Mouse (Mus musculus) heart, postnatal 36 days (tissue): ENCODE measurements at regions not wholly inside any gene's neighbourhood (a gene's known extent, or its start where the extent isn't known, plus 50 kb on each side); places are given as distances from the start of the nearest gene placed in this dataset.

Source experiments
- DNase-seq, 2 experiments: peaks; one replicate each; pipeline ENCODE4 v3.0.0; 2021 to 2022
- intact Hi-C: fragments of 180-260 bp; cut with DNase I; formaldehyde crosslinking; loops from one replicate; pipeline ENCODE4 v1.15.1; 2025

GRCm38 (mm10) chr3:70860909-70861675 is 853.7 kb downstream of the Otol1 start:
- intact Hi-C loops = no loop called here
- no peak for DNase-seq

GRCm38 (mm10) chr3:70873688-70874551 is 866.5 kb downstream of the Otol1 start:
- peak; percentile 1 to 3 for DNase-seq
- intact Hi-C loops = no loop called here

DNA sequence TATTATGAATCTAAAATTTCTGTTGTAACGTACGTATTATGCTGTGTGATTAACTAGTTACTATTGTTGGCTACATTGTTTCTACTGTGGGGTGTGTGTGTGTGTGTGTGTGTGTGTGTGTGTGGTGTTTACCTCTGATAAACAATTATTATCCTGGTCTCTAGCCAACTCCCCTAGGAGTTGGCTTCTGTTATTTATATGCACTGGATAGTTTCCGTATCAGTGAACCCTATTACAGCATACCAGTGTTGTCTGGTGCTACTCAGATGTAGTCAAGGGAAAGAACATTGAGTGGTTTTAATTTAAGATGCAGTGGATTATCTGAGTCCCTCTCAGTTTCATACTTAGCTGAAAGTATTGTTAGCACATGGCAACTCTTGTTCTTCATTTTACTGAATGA is 867.2 kb downstream of the Otol1 start:
- intact Hi-C loops = no loop called here
- peak in 1 of 2 experiments; percentile 2 for DNase-seq
